Mouse (Mus musculus): ENCODE data around the gene Commd2. TPM values are rescaled to one million over a fixed set of nuclear protein-coding genes. Genes with fewer than 3 reads are reported as not detected.

Commd2 gene
- polyA plus RNA-seq (2016; fragmentation: Nextera tagmentation; extraction: Ambion mirVana), result 88.7 and 96.0 TPM in 2 replicates

GRCm38 (mm10) chr3:57651231-57651864 is at the start of gene Commd2:
Gene Commd2, minus strand, starts transcription at chr3:57651715.
- peaks cover 6% of the 10 kb centered on the region for H3K4me1 ChIP-seq
- peak within 1 kb of the TSS; percentile 76 for H3K9ac ChIP-seq
- H3K27me3 ChIP-seq (replicated peaks), result no peaks in the 10 kb centered on the region
- H3K4me3 ChIP-seq, result peak within 1 kb of the TSS; percentile 70
- no peaks in the 10 kb centered on the region for H3K9me3 ChIP-seq
- under 1% methylated on average over 42 of the region's 42 CpGs for WGBS
- peak; percentile 99 for ATAC-seq (ENCODE audit: low FRiP score, low read depth)
- H3K4me2 ChIP-seq (replicated peaks), result peak within 1 kb of the TSS; percentile 80
- peaks cover 8% of the 10 kb centered on the region for H3K36me3 ChIP-seq
- H3K27ac ChIP-seq, result peak within 1 kb of the TSS; percentile 57; the same call in 1 of the 2 replicates

- 94% methylated on average over 9 of the region's 9 CpGs for WGBS
- Histone ChIP-seq H3K9me3 (no peaks in the 10 kb centered on the region), H3K36me3 (no peaks in the 10 kb centered on the region), H3K27me3 (replicated peaks) (no peaks in the 10 kb centered on the region), H3K4me1 (no peaks in the 10 kb centered on the region), H3K4me3 (no peak overlapping the region), H3K4me2 (replicated peaks) (no peak overlapping the region), H3K9ac (no peak overlapping the region), H3K27ac (no peak overlapping the region)
- no peak for ATAC-seq (ENCODE audit: low FRiP score, low read depth)
Observed at GRCm38 (mm10) chr3:57696779-57697178, 45.3 kb upstream of the Commd2 start.

- ATAC-seq (ENCODE audit: low FRiP score, low read depth), result no peak
- Histone ChIP-seq H3K4me1 (no peaks in the 10 kb centered on the region), H3K27me3 (replicated peaks) (no peaks in the 10 kb centered on the region), H3K27ac (no peak overlapping the region), H3K9me3 (no peaks in the 10 kb centered on the region), H3K4me2 (replicated peaks) (no peak overlapping the region), H3K36me3 (no peaks in the 10 kb centered on the region), H3K9ac (no peak overlapping the region), H3K4me3 (no peak overlapping the region)
- 91% methylated on average over 4 of the region's 4 CpGs for WGBS
Observed at GRCm38 (mm10) chr3:57696249-57696648, 44.7 kb upstream of the Commd2 start.

- Histone ChIP-seq H3K27ac (no peak within 1 kb of the TSS), H3K27me3 (replicated peaks) (no peaks in the 10 kb centered on the region), H3K36me3 (no peaks in the 10 kb centered on the region), H3K4me1 (no peaks in the 10 kb centered on the region), H3K9ac (no peak within 1 kb of the TSS), H3K4me2 (replicated peaks) (no peak within 1 kb of the TSS), H3K9me3 (no peaks in the 10 kb centered on the region), H3K4me3 (no peak within 1 kb of the TSS)
- ATAC-seq (ENCODE audit: low FRiP score, low read depth), result no peak
- WGBS, result 46% methylated on average over 2 of the region's 2 CpGs
Observed at GRCm38 (mm10) chr3:57692719-57693118, 41.2 kb upstream of the Commd2 start, which contains the start of gene Ankub1. Gene Ankub1, minus strand, starts transcription at chr3:57692799.

- no peak overlapping the region for H3K4me3 ChIP-seq
Observed at GRCm38 (mm10) chr3:57691772-57692171, 40.3 kb upstream of the Commd2 start.

GRCm38 (mm10) chr3:57677786-57678185 is 26.3 kb upstream of the Commd2 start:
- Histone ChIP-seq H3K4me3 (no peak overlapping the region), H3K27me3 (replicated peaks) (no peaks in the 10 kb centered on the region), H3K9ac (no peak overlapping the region), H3K4me2 (replicated peaks) (no peak overlapping the region), H3K27ac (no peak overlapping the region), H3K36me3 (no peaks in the 10 kb centered on the region), H3K4me1 (no peaks in the 10 kb centered on the region), H3K9me3 (no peaks in the 10 kb centered on the region)
- no peak for ATAC-seq (ENCODE audit: low FRiP score, low read depth)

More at GRCm38 (mm10) chr3:57691772-57692171, 40.3 kb upstream of the Commd2 start:
- 90% methylated on average over 4 of the region's 4 CpGs for WGBS
- Histone ChIP-seq H3K4me1 (no peaks in the 10 kb centered on the region), H3K4me2 (replicated peaks) (no peak overlapping the region), H3K9me3 (no peaks in the 10 kb centered on the region), H3K27me3 (replicated peaks) (no peaks in the 10 kb centered on the region), H3K27ac (no peak overlapping the region), H3K36me3 (no peaks in the 10 kb centered on the region), H3K9ac (no peak overlapping the region)
- ATAC-seq (ENCODE audit: low FRiP score, low read depth), result no peak

- no peak overlapping the region for H3K4me3 ChIP-seq
Observed at GRCm38 (mm10) chr3:57674075-57674474, 22.6 kb upstream of the Commd2 start.

GRCm38 (mm10) chr3:57673586-57673985 is 22.1 kb upstream of the Commd2 start:
- H3K4me2 ChIP-seq (replicated peaks), result no peak overlapping the region
- no peaks in the 10 kb centered on the region for H3K36me3 ChIP-seq
- H3K4me3 ChIP-seq, result no peak overlapping the region
- no peak for ATAC-seq (ENCODE audit: low FRiP score, low read depth)
- no peaks in the 10 kb centered on the region for H3K4me1 ChIP-seq
- H3K9me3 ChIP-seq, result no peaks in the 10 kb centered on the region
- no peaks in the 10 kb centered on the region for H3K27me3 ChIP-seq (replicated peaks)
- no peak overlapping the region for H3K9ac ChIP-seq
- 88% methylated on average over 4 of the region's 4 CpGs for WGBS
- no peak overlapping the region for H3K27ac ChIP-seq

More at GRCm38 (mm10) chr3:57674075-57674474, 22.6 kb upstream of the Commd2 start:
- Histone ChIP-seq H3K4me2 (replicated peaks) (no peak overlapping the region), H3K27ac (no peak overlapping the region), H3K27me3 (replicated peaks) (no peaks in the 10 kb centered on the region), H3K9ac (no peak overlapping the region), H3K4me1 (no peaks in the 10 kb centered on the region), H3K36me3 (no peaks in the 10 kb centered on the region), H3K9me3 (no peaks in the 10 kb centered on the region)
- ATAC-seq (ENCODE audit: low FRiP score, low read depth), result no peak
- 89% methylated on average over 2 of the region's 2 CpGs for WGBS

- H3K4me1 ChIP-seq, result no peaks in the 10 kb centered on the region
- no peaks in the 10 kb centered on the region for H3K27me3 ChIP-seq (replicated peaks)
- H3K9me3 ChIP-seq, result no peaks in the 10 kb centered on the region
- H3K36me3 ChIP-seq, result no peaks in the 10 kb centered on the region
- no peak overlapping the region for H3K9ac ChIP-seq
- WGBS, result 34% methylated on average over 14 of the region's 14 CpGs
- H3K4me2 ChIP-seq (replicated peaks), result peak overlapping the region; percentile 40
- no peak overlapping the region for H3K27ac ChIP-seq
- peak; percentile 46; the same call in 1 of the 2 replicates for ATAC-seq (ENCODE audit: low FRiP score, low read depth)
- no peak overlapping the region for H3K4me3 ChIP-seq
Observed at GRCm38 (mm10) chr3:57667054-57667723, 15.7 kb upstream of the Commd2 start.

- ATAC-seq (ENCODE audit: low FRiP score, low read depth), result no peak
- no peaks in the 10 kb centered on the region for H3K4me1 ChIP-seq
- 85% methylated on average over 5 of the region's 5 CpGs for WGBS
Observed at GRCm38 (mm10) chr3:57665880-57666279, 14.4 kb upstream of the Commd2 start.

GRCm38 (mm10) chr3:57664682-57665081 is 13.2 kb upstream of the Commd2 start:
- ATAC-seq (ENCODE audit: low FRiP score, low read depth), result no peak
- Histone ChIP-seq H3K4me3 (no peak overlapping the region), H3K4me2 (replicated peaks) (no peak overlapping the region), H3K27me3 (replicated peaks) (no peaks in the 10 kb centered on the region), H3K9ac (no peak overlapping the region), H3K9me3 (no peaks in the 10 kb centered on the region), H3K36me3 (no peaks in the 10 kb centered on the region), H3K4me1 (no peaks in the 10 kb centered on the region), H3K27ac (no peak overlapping the region)
- WGBS, result 78% methylated on average over 10 of the region's 10 CpGs

More at GRCm38 (mm10) chr3:57665880-57666279, 14.4 kb upstream of the Commd2 start:
- no peak overlapping the region for H3K4me2 ChIP-seq (replicated peaks)
- H3K36me3 ChIP-seq, result no peaks in the 10 kb centered on the region
- H3K4me3 ChIP-seq, result no peak overlapping the region
- no peaks in the 10 kb centered on the region for H3K27me3 ChIP-seq (replicated peaks)
- no peak overlapping the region for H3K9ac ChIP-seq
- no peaks in the 10 kb centered on the region for H3K9me3 ChIP-seq
- no peak overlapping the region for H3K27ac ChIP-seq

- WGBS, result 26% methylated on average over 6 of the region's 6 CpGs
- H3K36me3 ChIP-seq, result no peaks in the 10 kb centered on the region
Observed at GRCm38 (mm10) chr3:57663731-57664130, 12.2 kb upstream of the Commd2 start.

More at GRCm38 (mm10) chr3:57663731-57664130, 12.2 kb upstream of the Commd2 start:
- ATAC-seq (ENCODE audit: low FRiP score, low read depth), result 0 out of 2 replicates have a peak, but pooled peaks have one; percentile 33
- Histone ChIP-seq H3K4me2 (replicated peaks) (no peak overlapping the region), H3K4me3 (no peak overlapping the region), H3K9ac (no peak overlapping the region), H3K27ac (no peak overlapping the region), H3K4me1 (no peaks in the 10 kb centered on the region), H3K9me3 (no peaks in the 10 kb centered on the region), H3K27me3 (replicated peaks) (no peaks in the 10 kb centered on the region)

Measured in neural tube, embryonic 12.5 days (tissue).